20 mouse cellular contexts compared by ENCODE assay signal in the genomic region with DNA sequence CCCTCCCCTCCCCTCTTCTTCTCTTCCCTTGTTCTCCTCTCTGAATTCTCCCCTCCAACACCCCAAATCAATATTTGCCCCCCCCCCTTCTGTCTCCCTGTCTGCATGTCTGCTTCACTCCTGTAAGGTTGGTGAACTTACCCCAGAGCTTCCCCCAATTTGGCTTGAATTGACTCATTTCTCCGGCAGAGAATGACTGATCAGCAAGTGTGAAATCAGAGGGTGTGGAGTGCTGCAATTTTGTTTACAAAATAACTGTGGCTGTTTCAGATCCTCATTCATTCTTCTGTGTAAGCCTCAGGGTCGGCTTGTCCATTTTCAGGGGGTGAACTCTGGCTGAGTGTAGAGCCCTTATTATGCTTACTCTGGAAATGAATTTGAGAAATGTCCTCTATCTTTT.
"Had no signal": no experiment of that assay in that cellular context is flagged by ENCODE, and none has a peak within 500 bp of the region (broad histone marks: within the 10 kb centered on the region; RNA-seq: fewer than 3 reads in every experiment).

No protein-coding gene starts in this region.

- DNase-seq: kidney, adult 18-20 months; kidney, adult 9 months; kidney, postnatal 14 days; kidney, postnatal 4 days; left cerebral cortex, postnatal 4 days; lung, adult 2 months; lung, postnatal 14 days; lung, postnatal 4 days; thymus, adult 2 months; thymus, postnatal 14 days; thymus, postnatal 4 days had no signal

- H3K27ac ChIP-seq: limb, embryonic 12.5 days; limb, embryonic 15.5 days; liver, embryonic 12.5 days; liver, embryonic 15.5 days; midbrain, embryonic 10.5 days; midbrain, embryonic 13.5 days had no signal

- H3K9me3 ChIP-seq: limb, embryonic 12.5 days; limb, embryonic 15.5 days; liver, embryonic 12.5 days; liver, embryonic 15.5 days; megakaryocyte, embryonic 14.5 days; midbrain, embryonic 10.5 days; midbrain, embryonic 13.5 days had no signal

- H3K4me3 ChIP-seq: limb, embryonic 12.5 days; limb, embryonic 15.5 days; liver, embryonic 12.5 days; liver, embryonic 15.5 days; megakaryocyte, embryonic 14.5 days; midbrain, embryonic 10.5 days; midbrain, embryonic 13.5 days; myocyte had no signal

- H3K4me1 ChIP-seq: limb, embryonic 12.5 days; limb, embryonic 15.5 days; liver, embryonic 12.5 days; liver, embryonic 15.5 days; midbrain, embryonic 10.5 days; midbrain, embryonic 13.5 days had no signal

- H3K27me3 ChIP-seq: limb, embryonic 12.5 days; limb, embryonic 15.5 days; liver, embryonic 12.5 days; liver, embryonic 15.5 days; megakaryocyte, embryonic 14.5 days; midbrain, embryonic 13.5 days had no signal

- H3K4me2 ChIP-seq: limb, embryonic 12.5 days; limb, embryonic 15.5 days; liver, embryonic 12.5 days; liver, embryonic 15.5 days; midbrain, embryonic 13.5 days had no signal

- ATAC-seq: liver, embryonic 12.5 days; midbrain, embryonic 13.5 days; midbrain, embryonic 16.5 days had no signal

- H3K9ac ChIP-seq: limb, embryonic 12.5 days; limb, embryonic 15.5 days; liver, embryonic 12.5 days; liver, embryonic 15.5 days; midbrain, embryonic 13.5 days had no signal
